Mouse (Mus musculus) small intestine, adult 2 months (tissue): ENCODE data around the gene Plcz1. TPM values are rescaled to one million over a fixed set of nuclear protein-coding genes. Genes with fewer than 3 reads are reported as not detected.

Experiments used
- H3K27ac ChIP-seq: fragments of 200-500 bp; 2 replicates; pipeline ENCODE4 v1.5.1; 2012; ENCODE audit warnings: low read depth, low read length, control low read depth, inconsistent platforms; ENCODE audit not compliant: insufficient read depth
- H3K27me3 ChIP-seq: fragments of 200-500 bp; 2 replicates; pipeline ENCODE4 v1.6.1; 2012; ENCODE audit warnings: mild to moderate bottlenecking, moderate library complexity, low read length, inconsistent platforms; ENCODE audit not compliant: control insufficient read depth, insufficient read depth
- H3K36me3 ChIP-seq: fragments of 200-500 bp; 2 replicates; pipeline ENCODE4 v1.6.1; 2012; ENCODE audit warnings: mild to moderate bottlenecking, low read length, control low read depth, inconsistent platforms; ENCODE audit not compliant: control insufficient read depth, insufficient read depth
- H3K4me1 ChIP-seq: fragments of 200-500 bp; 2 replicates; pipeline ENCODE4 v1.6.1; 2012; ENCODE audit warnings: low read length, inconsistent platforms, mixed read lengths; ENCODE audit not compliant: control insufficient read depth, insufficient read depth, insufficient read length
- H3K4me3 ChIP-seq: fragments of 200-500 bp; 2 replicates; pipeline ENCODE4 v1.5.1; 2012; ENCODE audit warnings: low read depth, mild to moderate bottlenecking, control low read depth, inconsistent platforms, low read length, moderate library complexity
- CTCF ChIP-seq: fragments of 200-500 bp; IDR thresholded peaks from 2 replicates; pipeline ENCODE4 v1.5.1; 2012; ENCODE audit warnings: low read depth, mild to moderate bottlenecking, control low read depth, inconsistent platforms, low read length, moderate library complexity, mixed read lengths; ENCODE audit not compliant: insufficient replicate concordance, insufficient read length; ENCODE audit errors: extremely low read depth
- POLR2A ChIP-seq: fragments of 200-500 bp; IDR thresholded peaks from 2 replicates; pipeline ENCODE4 v1.6.1; 2012; ENCODE audit warnings: low read depth, mild to moderate bottlenecking, control low read depth, inconsistent platforms, low read length, moderate library complexity
- WGBS: fragments of 180-500 bp; shearing (Covaris S2); methylation state at CpG from one replicate; pipeline ENCODE4 v1.1.7; 2018; 5-methylcytosine and 5-hydroxymethylcytosine counted together
- polyA plus RNA-seq: library from polyadenylated mRNA; depleted of rRNA; stranded (reverse); fragments of >200 nt; gene quantifications from 2 replicates; pipeline ENCODE4 v1.2.3, GENCODE M21; 2012; rRNA removed

Plcz1 gene
- polyA plus RNA-seq, 1 experiment: not detected

GRCm38 (mm10) chr6:139953596-139953995 lies 87.7 kb downstream of the Plcz1 start:
- no peaks in the 10 kb centered on the region for H3K4me1 ChIP-seq
- no peaks in the 10 kb centered on the region for H3K36me3 ChIP-seq
- WGBS: 66% methylated on average over 12 of the region's 12 CpGs
- TF ChIP-seq CTCF: no peak
- TF ChIP-seq POLR2A: no peak
- H3K27ac ChIP-seq: no peak overlapping the region
- H3K4me3 ChIP-seq: no peak overlapping the region
- H3K27me3 ChIP-seq: no peaks in the 10 kb centered on the region

DNA sequence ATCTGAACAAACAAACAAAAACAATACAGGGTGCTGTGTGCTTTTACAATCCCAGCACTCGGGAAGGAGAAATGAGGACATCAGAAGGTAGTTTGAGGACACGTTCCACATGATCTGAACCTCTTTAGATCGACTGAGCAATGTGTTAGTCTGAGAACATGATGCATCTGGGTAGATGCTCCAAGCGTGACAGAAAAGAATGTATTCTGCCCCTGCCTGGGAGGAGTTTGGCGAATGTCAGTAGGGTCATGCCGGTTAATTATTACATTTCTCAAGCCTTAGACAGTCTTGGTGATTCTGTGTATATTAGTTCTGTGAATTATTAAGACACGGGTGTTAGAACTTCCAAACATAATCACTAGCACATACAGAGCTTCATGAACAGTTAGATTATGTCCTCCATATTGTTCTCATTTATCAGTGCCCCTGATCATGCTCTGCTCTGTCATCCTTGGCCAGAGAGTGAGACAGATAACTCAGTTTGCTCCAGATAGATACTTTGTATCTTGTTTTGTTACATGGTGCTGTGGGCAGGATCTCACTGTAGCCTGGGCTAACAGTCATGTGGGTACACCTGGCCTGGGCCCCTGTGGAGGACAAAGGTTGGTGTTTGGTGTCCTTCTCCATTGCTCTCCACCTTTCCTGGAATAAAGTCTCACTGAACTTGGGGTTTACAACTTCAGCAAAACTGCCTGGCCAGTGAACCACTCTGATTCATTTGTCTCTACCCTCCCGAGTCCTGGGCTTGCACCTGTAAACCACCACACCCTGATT lies 94.0 kb downstream of the Plcz1 start:
- Histone ChIP-seq H3K4me1 (peaks cover 4% of the 10 kb centered on the region; the same call in 1 of the 2 replicates), H3K27me3 (no peaks in the 10 kb centered on the region), H3K4me3 (no peak overlapping the region), H3K27ac (no peak overlapping the region), H3K36me3 (no peaks in the 10 kb centered on the region)
- TF ChIP-seq POLR2A: no peak
- no peak for TF ChIP-seq CTCF
- 47% methylated on average over 8 of the region's 8 CpGs for WGBS

Other genes starting within 250 kb of the Plcz1 start
- not detected in 2 replicates for gene Capza3, start 205 bp downstream of the Plcz1 start, polyA plus RNA-seq